Mouse (Mus musculus): Measurements from ENCODE around the gene A130010J15Rik.

GRCm38 (mm10) chr1:193151134-193151533 is 16.7 kb upstream of the A130010J15Rik start:
- TF ChIP-seq BHLHE40 (IDR thresholded peaks at IDR 0.05; ENCODE audit: low read depth, low read length): no peak
- TF ChIP-seq POLR2A (IDR thresholded peaks at IDR 0.05; ENCODE audit: low read depth, low read length): no peak
- TF ChIP-seq CTCF (conservative IDR thresholded peaks at IDR 0.05 in 1 of 2, IDR thresholded peaks at IDR 0.05 in 1 of 2; ENCODE audit: low read depth in 2 of 2, low read length in 2 of 2): no peak
- no peak for TF ChIP-seq SMC3 (IDR thresholded peaks at IDR 0.05; ENCODE audit: low read depth, low read length)
- TF ChIP-seq MAZ (IDR thresholded peaks at IDR 0.05; ENCODE audit: low read depth, low read length): no peak
- no peak for TF ChIP-seq POLR2AphosphoS2 (IDR thresholded peaks at IDR 0.05; ENCODE audit: low read depth, low read length)
- TF ChIP-seq EP300 (IDR thresholded peaks at IDR 0.05; ENCODE audit: low read length): no peak
- no peak for TF ChIP-seq ETS1 (conservative IDR thresholded peaks at IDR 0.05; ENCODE audit: low read depth, low read length)
- TF ChIP-seq ZNF384 (IDR thresholded peaks at IDR 0.05; ENCODE audit: low read depth, low read length): no peak
- no peak for TF ChIP-seq ZC3H11A (IDR thresholded peaks at IDR 0.05; ENCODE audit: low read depth, low read length)
- TF ChIP-seq USF1 (IDR thresholded peaks at IDR 0.05; ENCODE audit: low read depth, low read length): no peak
- TF ChIP-seq RAD21 (IDR thresholded peaks at IDR 0.05; ENCODE audit: low read depth, low read length): no peak
- no peak for TF ChIP-seq ZMIZ1 (IDR thresholded peaks at IDR 0.05; ENCODE audit: low read depth, low read length)

Data from CH12.LX (cell line).